Mouse (Mus musculus) left cerebral cortex, postnatal 25 days (tissue): Measurements from ENCODE around the gene Fbxl19. TPM values are rescaled to one million over a fixed set of nuclear protein-coding genes. Genes with fewer than 3 reads are reported as not detected.

Experiments used
- DNase-seq, 2 experiments: peaks; one replicate each; pipeline ENCODE4 v3.0.0; 2022; ENCODE audit warnings: low spot score in 2 of 2, mixed read lengths in 1 of 2
- intact Hi-C: fragments of 180-260 bp; cut with DNase I; formaldehyde crosslinking; loops from one replicate; pipeline ENCODE4 v1.15.1; 2025
- total RNA-seq, 2 experiments: library from RNA; stranded (reverse); gene quantifications; 2 replicates each; pipeline ENCODE4 v1.2.3; 2021

The Fbxl19 gene
- total RNA-seq, 2 experiments from 2014 or later, result 81.3 to 88.2 TPM

- intact Hi-C loops, result no loop called here
- no peak for DNase-seq
Observed at GRCm38 (mm10) chr7:127785308-127785707, 41.0 kb downstream of the Fbxl19 start, which contains the start of gene Gm49388. Gene Gm49388 (plus strand): TSS chr7:127785608.

GRCm38 (mm10) chr7:127797076-127797845 is 52.9 kb downstream of the Fbxl19 start:
- DNase-seq, result no peak
- intact Hi-C loops, result no loop called here

GRCm38 (mm10) chr7:127798591-127798990 is 54.2 kb downstream of the Fbxl19 start:
- intact Hi-C loops, result no loop called here
- no peak for DNase-seq

GRCm38 (mm10) chr7:127799211-127799610 is 54.9 kb downstream of the Fbxl19 start:
- intact Hi-C loops, result no loop called here
- DNase-seq, result no peak

GRCm38 (mm10) chr7:127799738-127800137 is 55.4 kb downstream of the Fbxl19 start:
- intact Hi-C loops, result no loop called here
- DNase-seq, result no peak

- DNase-seq, result peak; percentile 78 to 89
- intact Hi-C loops, result no loop called here
Observed at GRCm38 (mm10) chr7:127800435-127801009, 56.2 kb downstream of the Fbxl19 start, which contains the start of gene Hsd3b7. Gene Hsd3b7 (plus strand): TSS chr7:127800604.

GRCm38 (mm10) chr7:127801010-127801621 is 56.8 kb downstream of the Fbxl19 start:
- no peak for DNase-seq
- intact Hi-C loops, result no loop called here

GRCm38 (mm10) chr7:127802313-127802712 is 58.0 kb downstream of the Fbxl19 start:
- intact Hi-C loops, result no loop called here
- peak in 1 of 2 experiments; percentile 66 for DNase-seq

GRCm38 (mm10) chr7:127808821-127809220 is 64.5 kb downstream of the Fbxl19 start:
- no peak for DNase-seq
- intact Hi-C loops, result loop anchor here (1.0 kb wide), 1 partner anchor 93 kb away; no protein-coding TSS in a partner anchor

- DNase-seq, result no peak
- intact Hi-C loops, result loop anchor here (1.0 kb wide), 1 partner anchor 92 kb away; no protein-coding TSS in a partner anchor
Observed at GRCm38 (mm10) chr7:127809846-127810245, 65.5 kb downstream of the Fbxl19 start.

GRCm38 (mm10) chr7:127810650-127811049 is 66.3 kb downstream of the Fbxl19 start:
- intact Hi-C loops, result no loop called here
- DNase-seq, result no peak

GRCm38 (mm10) chr7:127811240-127811639 is 66.9 kb downstream of the Fbxl19 start:
- no peak for DNase-seq
- intact Hi-C loops, result no loop called here

GRCm38 (mm10) chr7:127812292-127812691 is 67.9 kb downstream of the Fbxl19 start:
- no peak for DNase-seq
- intact Hi-C loops, result no loop called here

- intact Hi-C loops, result no loop called here
- no peak for DNase-seq
Observed at GRCm38 (mm10) chr7:127813821-127814220, 69.5 kb downstream of the Fbxl19 start.

- intact Hi-C loops, result no loop called here
- DNase-seq, result peak; percentile 66 to 87
Observed at GRCm38 (mm10) chr7:127814241-127814921, 70.0 kb downstream of the Fbxl19 start.

- no peak for DNase-seq
- intact Hi-C loops, result no loop called here
Observed at GRCm38 (mm10) chr7:127815116-127815665, 70.8 kb downstream of the Fbxl19 start.

GRCm38 (mm10) chr7:127815954-127816821 is 71.8 kb downstream of the Fbxl19 start:
- peak; percentile 69 to 95 for DNase-seq
- intact Hi-C loops, result loop anchor here (1.0 kb wide), 1 partner anchor 25 kb away; no protein-coding TSS in a partner anchor

- no peak for DNase-seq
- intact Hi-C loops, result no loop called here
Observed at GRCm38 (mm10) chr7:127817053-127817452, 72.7 kb downstream of the Fbxl19 start.

- DNase-seq, result no peak
- intact Hi-C loops, result no loop called here
Observed at GRCm38 (mm10) chr7:127817776-127818175, 73.4 kb downstream of the Fbxl19 start.
